Mouse (Mus musculus) thymus, postnatal 0 days (tissue): Measurements from ENCODE around the gene Ube2v1. TPM values are rescaled to one million over a fixed set of nuclear protein-coding genes. Genes with fewer than 3 reads are reported as not detected.

Experiments used
- DNase-seq: peaks from one replicate; pipeline ENCODE4 v3.0.0-alpha.2; 2015; ENCODE audit warnings: low spot score
- polyA plus RNA-seq: library from polyadenylated mRNA; unstranded; fragments of >200 nt; fragmentation: Nextera tagmentation; extraction: Ambion mirVana; gene quantifications from 2 replicates; pipeline ENCODE4 v1.2.1, GENCODE M21; 2015

Ube2v1 gene
- polyA plus RNA-seq, 1 experiment from 2014 or later = 215 TPM

- no peak for DNase-seq
Observed at GRCm38 (mm10) chr2:167594444-167594934, 37.4 kb downstream of the Ube2v1 start.

- no peak for DNase-seq
Observed at GRCm38 (mm10) chr2:167593551-167594250, 38.2 kb downstream of the Ube2v1 start.

GRCm38 (mm10) chr2:167588774-167589577 is 42.9 kb downstream of the Ube2v1 start:
- peak; percentile 56 for DNase-seq

- no peak for DNase-seq
Observed at GRCm38 (mm10) chr2:167586976-167587375, 44.9 kb downstream of the Ube2v1 start.

GRCm38 (mm10) chr2:167586041-167586440 is 45.9 kb downstream of the Ube2v1 start:
- DNase-seq = no peak

- no peak for DNase-seq
Observed at GRCm38 (mm10) chr2:167585273-167585672, 46.6 kb downstream of the Ube2v1 start.

- no peak for DNase-seq
Observed at GRCm38 (mm10) chr2:167583161-167583952, 48.5 kb downstream of the Ube2v1 start.

GRCm38 (mm10) chr2:167578521-167578920 is 53.4 kb downstream of the Ube2v1 start:
- DNase-seq = peak; percentile 83

- DNase-seq = no peak
Observed at GRCm38 (mm10) chr2:167577186-167577785, 54.6 kb downstream of the Ube2v1 start.

- DNase-seq = no peak
Observed at GRCm38 (mm10) chr2:167576121-167576620, 55.7 kb downstream of the Ube2v1 start.

- no peak for DNase-seq
Observed at GRCm38 (mm10) chr2:167575581-167575980, 56.3 kb downstream of the Ube2v1 start.

- no peak for DNase-seq
Observed at GRCm38 (mm10) chr2:167574814-167575213, 57.1 kb downstream of the Ube2v1 start.

- DNase-seq = no peak
Observed at GRCm38 (mm10) chr2:167571442-167572220, 60.3 kb downstream of the Ube2v1 start.

GRCm38 (mm10) chr2:167570815-167571214 is 61.1 kb downstream of the Ube2v1 start:
- DNase-seq = no peak

GRCm38 (mm10) chr2:167569934-167570651 is 61.8 kb downstream of the Ube2v1 start:
- no peak for DNase-seq

GRCm38 (mm10) chr2:167568112-167568511 is 63.8 kb downstream of the Ube2v1 start:
- DNase-seq = no peak

GRCm38 (mm10) chr2:167565682-167566081 is 66.2 kb downstream of the Ube2v1 start:
- DNase-seq = no peak

GRCm38 (mm10) chr2:167565312-167565656 is 66.6 kb downstream of the Ube2v1 start:
- no peak for DNase-seq

- no peak for DNase-seq
Observed at GRCm38 (mm10) chr2:167564551-167565311, 67.2 kb downstream of the Ube2v1 start.
